Mouse (Mus musculus) kidney, postnatal 10 days (tissue): ENCODE measurements around the gene 4833423E24Rik.
A peak's percentile ranks its signal among the peaks of the same experiment; 100 is the strongest.

Experiments
- DNase-seq: peaks from one replicate; pipeline ENCODE4 v3.0.0; 2021; ENCODE audit warnings: mixed read lengths

The 4833423E24Rik gene

DNA sequence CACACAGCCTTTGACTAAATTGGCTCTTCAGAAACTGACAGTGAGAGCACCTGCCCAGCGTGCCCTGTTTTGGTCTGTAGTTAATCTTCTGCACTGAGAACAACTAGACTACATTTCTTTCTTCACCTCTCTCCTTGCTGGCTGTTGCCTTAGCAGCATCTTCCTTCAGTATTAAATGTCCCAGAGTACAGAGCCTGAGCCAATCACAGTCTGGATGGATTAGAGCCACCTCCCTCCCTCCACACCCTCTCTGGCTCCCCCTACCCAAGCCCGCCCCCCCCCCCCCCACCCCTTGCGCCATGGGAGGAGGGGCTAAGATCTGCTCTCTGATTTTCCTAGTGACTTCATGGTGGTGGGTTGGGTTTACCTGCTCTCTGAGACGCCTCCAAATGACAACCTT is at the start of gene 4833423E24Rik:
4833423E24Rik (minus strand) TSS at position 146 of the 400 bp plus-strand sequence.
- DNase-seq, result no peak

- peak; percentile 29 for DNase-seq
These were observed 42.4 kb upstream of the 4833423E24Rik start for GRCm38 (mm10) chr2:85561187-85561586.

DNA sequence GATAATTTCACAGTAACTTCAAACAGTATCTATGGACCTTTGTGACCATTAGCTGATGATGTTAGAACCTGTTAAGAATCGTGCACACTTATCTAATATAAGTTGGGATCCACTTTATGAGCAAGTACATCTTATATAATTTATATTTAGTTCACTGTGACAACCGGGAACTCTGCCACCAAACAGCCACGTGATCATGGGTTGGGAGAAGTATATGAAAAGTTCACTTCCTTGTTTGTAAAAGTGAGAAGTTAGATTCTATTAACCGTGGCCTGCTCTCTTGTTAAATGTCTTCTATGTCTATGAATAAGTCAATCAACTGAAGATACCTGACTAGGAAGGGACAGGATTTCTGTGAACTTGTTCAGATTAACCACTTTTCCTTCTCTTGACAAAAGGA is 41.4 kb upstream of the 4833423E24Rik start:
- DNase-seq, result no peak

- DNase-seq, result no peak
These were observed 36.0 kb upstream of the 4833423E24Rik start for GRCm38 (mm10) chr2:85554806-85555205.

- DNase-seq, result no peak
These were observed 15.1 kb upstream of the 4833423E24Rik start for GRCm38 (mm10) chr2:85533934-85534333.

DNA sequence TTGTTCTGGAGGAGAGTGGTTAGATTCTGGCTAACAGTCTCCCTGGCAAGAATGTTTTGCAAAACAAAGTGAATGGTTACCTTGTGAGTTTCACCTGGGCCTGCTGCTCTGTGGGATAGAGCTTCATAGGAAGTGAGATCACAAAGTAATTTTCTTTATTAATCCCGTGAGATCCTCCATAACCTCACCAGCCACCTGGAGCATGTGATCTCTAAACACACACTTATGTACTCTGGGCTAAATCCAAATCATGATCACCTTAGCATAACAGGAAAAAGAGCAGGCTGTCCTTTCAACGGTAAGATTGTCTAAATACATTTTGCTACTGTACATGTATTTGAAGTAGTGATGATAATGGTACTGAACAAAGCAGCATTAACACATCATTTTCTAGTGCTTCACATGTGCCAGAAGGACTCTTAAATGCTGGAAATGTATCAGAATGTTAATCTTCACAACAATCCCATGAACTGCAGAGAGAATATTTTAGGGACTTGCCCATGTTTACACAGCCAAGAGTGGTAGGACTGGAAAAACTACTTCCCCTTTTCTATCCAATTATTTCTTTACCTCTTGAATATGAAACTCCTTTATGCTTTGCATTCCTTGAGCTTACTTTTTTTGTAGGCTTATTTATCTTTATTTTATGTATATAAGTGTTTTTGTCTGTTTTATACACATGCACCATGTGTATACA is 13.4 kb upstream of the 4833423E24Rik start:
- no peak for DNase-seq

- DNase-seq, result no peak
These were observed 4.2 kb upstream of the 4833423E24Rik start for GRCm38 (mm10) chr2:85522859-85523489.

GRCm38 (mm10) chr2:85518292-85518691 is 532 bp downstream of the 4833423E24Rik start:
- peak; percentile 3 for DNase-seq

GRCm38 (mm10) chr2:85510376-85510775 is 8.4 kb downstream of the 4833423E24Rik start:
- no peak for DNase-seq

DNA sequence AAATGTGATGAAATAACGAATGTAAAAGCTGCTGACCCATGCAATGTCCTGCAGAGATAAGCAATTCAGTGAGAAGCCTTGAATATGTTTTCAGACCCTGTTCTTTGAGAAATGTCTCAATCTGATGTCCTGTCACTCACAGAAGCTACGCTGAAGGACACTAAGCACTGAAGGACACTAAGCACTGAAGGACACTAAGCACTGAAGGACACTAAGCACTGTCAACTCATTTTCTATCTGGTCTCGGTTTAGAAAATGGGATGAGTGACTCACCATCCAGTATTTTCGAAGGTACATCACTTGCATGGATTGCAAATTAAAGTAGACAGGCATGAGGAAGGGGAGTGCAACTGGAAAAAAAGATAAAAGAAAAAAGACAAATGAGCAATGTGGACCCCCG is 28.4 kb downstream of the 4833423E24Rik start:
- DNase-seq, result no peak

DNA sequence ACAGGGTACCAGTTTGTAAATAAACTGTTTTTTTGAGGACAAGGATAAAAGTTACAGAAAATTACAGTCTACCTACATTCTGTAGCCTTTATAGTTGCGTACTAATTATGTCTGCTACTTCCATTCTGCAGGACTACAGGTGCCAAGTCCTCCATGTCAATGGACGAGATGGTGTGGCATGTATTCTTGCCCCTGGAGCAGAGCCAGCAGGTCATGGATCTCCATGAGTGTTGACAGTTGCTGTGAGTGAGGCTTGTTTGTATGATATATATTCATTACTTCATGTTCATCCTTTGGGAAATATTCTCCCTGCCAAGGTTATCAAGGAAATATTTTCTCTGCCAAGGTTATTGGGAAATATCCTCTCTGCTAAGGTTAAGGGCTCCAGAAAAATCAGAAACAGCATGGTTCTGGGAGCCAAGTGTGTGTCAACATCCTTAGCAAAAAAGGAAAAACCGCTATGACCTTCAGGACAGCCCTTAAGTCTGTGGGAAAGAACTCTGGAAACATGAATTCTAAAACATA is 52.0 kb downstream of the 4833423E24Rik start:
- peak; percentile 10 for DNase-seq

GRCm38 (mm10) chr2:85443539-85443938 is 75.3 kb downstream of the 4833423E24Rik start, which contains the start of gene Olfr995:
Gene Olfr995, minus strand, starts transcription at chr2:85443639.
- no peak for DNase-seq

DNA sequence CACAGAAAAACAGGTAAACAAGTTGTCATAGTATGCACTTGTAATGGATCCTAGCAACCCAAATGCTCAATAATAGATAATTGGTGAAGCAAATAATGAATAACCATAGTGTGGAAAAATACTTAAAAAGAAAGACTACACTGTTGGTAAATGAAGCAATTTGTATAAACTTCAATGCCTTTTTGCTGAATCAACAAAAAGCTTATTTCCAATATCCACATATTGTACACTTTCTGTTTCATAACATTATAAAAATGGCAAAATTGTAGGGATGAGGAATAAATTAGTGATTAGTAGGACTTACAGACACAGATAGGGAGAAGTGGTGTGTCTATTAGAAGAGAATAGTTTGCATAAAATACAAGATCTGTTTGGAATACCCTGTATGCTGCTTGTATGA is 76.3 kb downstream of the 4833423E24Rik start:
- DNase-seq, result no peak

GRCm38 (mm10) chr2:85436351-85436750 is 82.5 kb downstream of the 4833423E24Rik start, which contains the start of gene Olfr994:
Gene Olfr994, minus strand, starts transcription at chr2:85436451.
- no peak for DNase-seq
